Mouse (Mus musculus): ENCODE data around the gene Gm20388. TPM values are rescaled to one million over a fixed set of nuclear protein-coding genes. Genes with fewer than 3 reads are reported as not detected.

The Gm20388 gene
- polyA plus RNA-seq, 1 experiment = 23.9 TPM

DNA sequence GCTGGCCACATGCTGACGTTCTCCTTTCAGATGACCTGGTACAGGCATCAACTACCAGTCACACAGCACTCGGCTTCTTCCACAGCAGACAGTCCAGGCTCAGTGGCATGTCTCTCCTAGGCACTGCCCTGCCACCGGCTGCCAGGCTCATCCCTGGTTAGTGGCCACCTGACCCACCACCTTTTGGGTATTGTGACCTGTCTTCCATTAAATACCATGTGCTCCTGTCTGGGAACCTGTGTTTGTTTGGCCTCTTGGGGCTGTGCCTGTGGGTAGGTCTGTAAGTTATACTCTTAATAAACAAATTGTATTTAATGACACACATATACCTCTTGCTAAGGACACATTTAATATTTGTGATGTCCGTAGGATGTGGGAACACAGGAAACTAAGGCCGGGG, 460.5 kb downstream of the Gm20388 start:
- H3K27ac ChIP-seq (ENCODE audit: insufficient read depth, low read length) = no peak overlapping the region
- no peaks in the 10 kb centered on the region for H3K4me1 ChIP-seq (ENCODE audit: control insufficient read depth, insufficient read depth, low read length)
- H3K4me3 ChIP-seq (ENCODE audit: insufficient read depth, low read length) = no peak overlapping the region
- no peak for TF ChIP-seq CTCF (IDR thresholded peaks at IDR 0.05; ENCODE audit: extremely low read depth, insufficient read depth, low read length)
- TF ChIP-seq POLR2A (IDR thresholded peaks at IDR 0.05; ENCODE audit: extremely low read depth, insufficient read depth, low read length) = no peak

DNA sequence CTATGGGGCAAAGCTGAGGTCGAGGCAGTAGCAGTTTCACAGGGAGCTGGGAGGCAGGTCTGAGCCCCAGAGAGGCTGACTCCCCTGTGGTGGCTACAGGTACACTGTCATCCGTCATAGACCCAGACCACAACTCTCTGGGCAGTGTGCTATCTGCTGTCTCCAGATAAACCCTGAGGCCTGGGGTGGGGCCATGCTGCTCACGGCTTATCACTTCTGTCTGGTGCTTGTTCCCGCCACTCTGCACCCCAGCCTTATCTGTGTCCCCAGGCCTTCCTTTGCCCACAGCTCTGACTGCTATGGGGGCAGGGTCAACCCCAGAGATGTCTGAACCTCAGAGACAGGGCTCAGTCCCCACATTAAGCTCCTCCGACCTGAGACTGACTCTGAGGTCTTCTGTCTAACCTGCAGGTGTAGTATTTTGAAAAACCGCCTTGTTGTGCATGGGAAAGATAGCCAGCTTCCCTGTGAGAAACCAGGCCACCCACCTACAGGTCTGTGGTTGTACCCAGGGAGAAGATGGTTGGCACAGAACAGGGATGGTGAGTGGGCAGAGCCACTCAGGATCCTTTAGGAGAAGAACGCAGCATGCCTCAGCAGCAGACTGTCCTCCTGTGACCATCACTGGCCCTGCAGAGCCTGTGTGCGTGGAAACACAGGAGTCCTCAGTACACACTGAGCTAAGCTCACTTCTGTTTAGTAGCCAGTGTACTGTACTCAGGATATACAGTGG, 461.2 kb downstream of the Gm20388 start:
- Histone ChIP-seq H3K27ac (ENCODE audit: insufficient read depth, low read length) (no peak overlapping the region), H3K4me3 (ENCODE audit: insufficient read depth, low read length) (no peak overlapping the region), H3K4me1 (ENCODE audit: control insufficient read depth, insufficient read depth, low read length) (no peaks in the 10 kb centered on the region)
- no peak for TF ChIP-seq CTCF (IDR thresholded peaks at IDR 0.05; ENCODE audit: extremely low read depth, insufficient read depth, low read length)
- no peak for TF ChIP-seq POLR2A (IDR thresholded peaks at IDR 0.05; ENCODE audit: extremely low read depth, insufficient read depth, low read length)

- no peaks in the 10 kb centered on the region for H3K4me1 ChIP-seq (ENCODE audit: control insufficient read depth, insufficient read depth, low read length)
- H3K27ac ChIP-seq (ENCODE audit: insufficient read depth, low read length) = no peak overlapping the region
- TF ChIP-seq POLR2A (IDR thresholded peaks at IDR 0.05; ENCODE audit: extremely low read depth, insufficient read depth, low read length) (no peak), CTCF (IDR thresholded peaks at IDR 0.05; ENCODE audit: extremely low read depth, insufficient read depth, low read length) (no peak)
- H3K4me3 ChIP-seq (ENCODE audit: insufficient read depth, low read length) = no peak overlapping the region
Measured at GRCm38 (mm10) chr8:120372684-120373083, 462.0 kb downstream of the Gm20388 start.

DNA sequence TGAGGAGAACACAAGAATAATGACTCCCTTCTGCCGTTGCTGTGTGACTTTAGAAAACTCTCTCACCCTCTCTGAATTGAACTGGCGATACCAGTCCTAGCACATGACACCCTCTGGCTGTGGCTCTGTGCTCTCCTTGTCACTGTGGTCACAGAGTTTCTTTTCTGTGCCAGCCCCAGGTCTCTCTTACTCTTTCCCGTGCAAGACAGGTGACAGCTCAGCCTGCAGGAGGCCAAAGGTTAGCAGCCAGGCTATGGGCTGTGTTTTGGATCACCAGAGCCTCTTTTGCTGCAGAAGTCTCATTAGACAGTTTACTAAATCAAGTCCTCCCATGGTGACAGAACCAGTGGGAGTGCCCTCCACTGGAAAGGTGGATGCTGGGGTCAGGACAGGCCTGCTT, 463.0 kb downstream of the Gm20388 start:
- Histone ChIP-seq H3K4me1 (ENCODE audit: control insufficient read depth, insufficient read depth, low read length) (no peaks in the 10 kb centered on the region), H3K4me3 (ENCODE audit: insufficient read depth, low read length) (no peak overlapping the region), H3K27ac (ENCODE audit: insufficient read depth, low read length) (no peak overlapping the region)
- no peak for TF ChIP-seq CTCF (IDR thresholded peaks at IDR 0.05; ENCODE audit: extremely low read depth, insufficient read depth, low read length)
- no peak for TF ChIP-seq POLR2A (IDR thresholded peaks at IDR 0.05; ENCODE audit: extremely low read depth, insufficient read depth, low read length)

DNA sequence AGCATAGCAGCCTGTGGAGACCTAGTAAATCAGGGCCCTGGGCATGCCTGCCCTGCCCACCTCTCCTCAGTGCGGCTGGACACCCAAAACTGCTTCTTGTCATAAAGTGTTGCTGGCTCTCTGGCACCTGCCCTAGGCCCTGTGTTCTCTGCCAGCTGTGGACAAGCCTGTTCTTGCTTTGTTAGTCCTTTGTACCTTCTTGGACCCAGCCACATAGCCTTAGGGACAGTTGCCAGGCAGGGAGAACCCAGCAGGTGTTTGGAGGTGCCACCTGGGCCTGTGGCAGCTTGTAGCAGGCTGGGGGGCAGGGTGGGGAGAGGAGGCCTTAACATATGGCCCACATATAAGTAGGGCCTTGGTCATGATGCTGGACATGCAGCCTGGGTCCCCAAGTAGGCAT, 463.4 kb downstream of the Gm20388 start:
- Histone ChIP-seq H3K4me3 (ENCODE audit: insufficient read depth, low read length) (no peak overlapping the region), H3K4me1 (ENCODE audit: control insufficient read depth, insufficient read depth, low read length) (no peaks in the 10 kb centered on the region), H3K27ac (ENCODE audit: insufficient read depth, low read length) (no peak overlapping the region)
- TF ChIP-seq CTCF (IDR thresholded peaks at IDR 0.05; ENCODE audit: extremely low read depth, insufficient read depth, low read length) = no peak
- TF ChIP-seq POLR2A (IDR thresholded peaks at IDR 0.05; ENCODE audit: extremely low read depth, insufficient read depth, low read length) = no peak

DNA sequence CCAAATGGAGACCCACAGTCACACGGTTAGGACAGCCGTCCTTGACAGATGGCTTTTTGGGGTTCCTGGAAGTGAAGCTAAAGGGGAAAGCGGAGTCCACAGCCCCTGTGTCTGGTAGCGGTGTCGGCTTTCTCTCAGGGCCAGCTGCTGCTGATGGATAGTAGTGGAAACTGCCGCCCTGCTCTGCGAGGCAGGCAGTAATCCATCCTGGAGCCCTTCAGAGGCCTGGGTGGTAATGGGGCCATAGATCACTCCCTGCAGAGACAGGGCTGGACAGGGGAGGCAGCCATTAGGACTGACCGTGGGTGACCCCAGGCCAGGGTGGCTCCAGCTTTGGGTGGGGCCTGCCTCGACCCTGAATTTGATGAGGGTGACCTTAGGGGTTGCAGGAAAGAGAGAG, 463.9 kb downstream of the Gm20388 start:
- H3K4me3 ChIP-seq (ENCODE audit: insufficient read depth, low read length) = no peak overlapping the region
- H3K4me1 ChIP-seq (ENCODE audit: control insufficient read depth, insufficient read depth, low read length) = no peaks in the 10 kb centered on the region
- TF ChIP-seq POLR2A (IDR thresholded peaks at IDR 0.05; ENCODE audit: extremely low read depth, insufficient read depth, low read length) (no peak), CTCF (IDR thresholded peaks at IDR 0.05; ENCODE audit: extremely low read depth, insufficient read depth, low read length) (no peak)
- no peak overlapping the region for H3K27ac ChIP-seq (ENCODE audit: insufficient read depth, low read length)

- H3K4me3 ChIP-seq (ENCODE audit: insufficient read depth, low read length) = no peak overlapping the region
- H3K4me1 ChIP-seq (ENCODE audit: control insufficient read depth, insufficient read depth, low read length) = no peaks in the 10 kb centered on the region
- TF ChIP-seq CTCF (IDR thresholded peaks at IDR 0.05; ENCODE audit: extremely low read depth, insufficient read depth, low read length) (no peak), POLR2A (IDR thresholded peaks at IDR 0.05; ENCODE audit: extremely low read depth, insufficient read depth, low read length) (no peak)
- no peak overlapping the region for H3K27ac ChIP-seq (ENCODE audit: insufficient read depth, low read length)
Measured at GRCm38 (mm10) chr8:120375170-120375569, 464.5 kb downstream of the Gm20388 start.

DNA sequence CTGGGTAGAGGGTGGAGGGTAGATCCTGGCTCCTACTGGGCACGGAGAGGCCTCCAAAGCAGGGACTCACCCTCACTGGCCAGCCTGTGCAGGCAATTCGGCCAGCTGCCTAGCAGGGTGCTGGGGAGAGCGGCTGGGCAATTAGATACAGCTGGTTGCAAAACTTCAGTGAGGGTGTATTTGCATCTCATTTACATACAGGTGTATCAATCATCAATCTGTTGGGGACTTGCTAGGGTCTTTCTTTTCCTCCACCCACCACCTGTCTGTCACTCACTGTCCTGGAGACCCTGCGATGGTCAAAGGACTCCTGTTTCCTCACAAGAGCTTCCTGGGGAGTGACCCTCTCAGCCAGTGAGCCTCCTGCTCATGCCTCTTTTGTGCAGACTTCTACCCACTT, 465.6 kb downstream of the Gm20388 start:
- no peak for TF ChIP-seq POLR2A (IDR thresholded peaks at IDR 0.05; ENCODE audit: extremely low read depth, insufficient read depth, low read length)
- no peak for TF ChIP-seq CTCF (IDR thresholded peaks at IDR 0.05; ENCODE audit: extremely low read depth, insufficient read depth, low read length)
- Histone ChIP-seq H3K4me3 (ENCODE audit: insufficient read depth, low read length) (no peak overlapping the region), H3K27ac (ENCODE audit: insufficient read depth, low read length) (no peak overlapping the region), H3K4me1 (ENCODE audit: control insufficient read depth, insufficient read depth, low read length) (no peaks in the 10 kb centered on the region)

DNA sequence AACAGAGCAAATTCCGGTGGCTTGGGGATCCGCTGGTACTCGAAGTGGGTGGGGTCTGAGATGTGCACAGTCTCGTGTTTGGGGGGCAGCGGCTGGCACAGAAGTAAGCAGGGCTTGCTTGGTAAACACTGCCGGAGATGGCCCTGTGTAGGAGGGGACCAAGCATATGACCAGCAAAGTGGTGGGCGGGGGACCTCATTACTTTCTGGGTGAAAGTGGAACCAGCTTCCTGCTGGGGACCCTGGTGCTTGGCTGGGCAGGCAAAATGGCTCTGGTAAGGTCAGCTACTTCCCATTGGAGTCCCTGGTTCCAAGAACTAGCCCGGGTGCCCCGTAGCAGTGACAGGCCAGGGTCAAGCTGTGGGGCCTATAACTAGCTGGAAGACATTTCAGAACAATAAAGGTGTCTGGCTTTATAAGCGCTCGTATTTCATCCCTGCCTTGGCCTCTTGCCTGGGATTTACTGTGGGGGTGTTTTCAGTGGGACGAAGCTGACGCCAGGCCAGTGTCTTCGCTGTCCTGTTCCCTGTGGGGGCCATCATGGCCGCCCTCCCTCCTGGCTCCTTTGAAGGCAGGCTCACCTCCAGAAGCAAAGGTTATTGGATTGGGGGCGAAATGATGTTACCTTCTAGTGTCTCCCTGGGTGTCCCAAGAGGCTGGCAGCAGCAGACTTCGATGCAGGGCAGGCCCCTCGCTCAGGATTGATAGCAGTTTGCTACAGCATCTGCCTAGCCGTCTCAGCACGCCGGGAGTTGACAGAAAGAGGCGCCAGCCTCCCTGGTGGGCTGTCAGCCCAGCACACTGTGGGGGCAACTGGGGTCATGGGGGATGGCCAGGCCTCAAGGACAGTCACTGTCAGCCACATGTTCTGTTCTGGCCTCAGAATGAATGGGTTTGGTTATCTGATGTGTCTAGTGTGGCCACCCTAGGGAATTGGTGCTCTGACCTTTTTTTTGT, 466.5 kb downstream of the Gm20388 start:
- no peak overlapping the region for H3K27ac ChIP-seq (ENCODE audit: insufficient read depth, low read length)
- H3K4me3 ChIP-seq (ENCODE audit: insufficient read depth, low read length) = no peak overlapping the region
- TF ChIP-seq POLR2A (IDR thresholded peaks at IDR 0.05; ENCODE audit: extremely low read depth, insufficient read depth, low read length) (no peak), CTCF (IDR thresholded peaks at IDR 0.05; ENCODE audit: extremely low read depth, insufficient read depth, low read length) (no peak)
- peaks cover 4% of the 10 kb centered on the region for H3K4me1 ChIP-seq (ENCODE audit: control insufficient read depth, insufficient read depth, low read length)

Measured in cortical plate, adult 2 months (tissue).